Mouse (Mus musculus) bone marrow, adult 2 months (tissue): Measurements from ENCODE around the gene Rbm4b.

Experiments
- CTCF ChIP-seq: fragments of 200-500 bp; IDR thresholded peaks from 2 replicates; pipeline ENCODE4 v1.5.1; 2011; ENCODE audit warnings: low read length, control low read depth; ENCODE audit not compliant: control insufficient read depth, insufficient read depth
- POLR2A ChIP-seq: fragments of 200-500 bp; IDR thresholded peaks from 2 replicates; pipeline ENCODE4 v1.6.1; 2011; ENCODE audit warnings: low read depth, mild to moderate bottlenecking, control low read depth, low read length, borderline replicate concordance; ENCODE audit not compliant: control insufficient read depth

DNA sequence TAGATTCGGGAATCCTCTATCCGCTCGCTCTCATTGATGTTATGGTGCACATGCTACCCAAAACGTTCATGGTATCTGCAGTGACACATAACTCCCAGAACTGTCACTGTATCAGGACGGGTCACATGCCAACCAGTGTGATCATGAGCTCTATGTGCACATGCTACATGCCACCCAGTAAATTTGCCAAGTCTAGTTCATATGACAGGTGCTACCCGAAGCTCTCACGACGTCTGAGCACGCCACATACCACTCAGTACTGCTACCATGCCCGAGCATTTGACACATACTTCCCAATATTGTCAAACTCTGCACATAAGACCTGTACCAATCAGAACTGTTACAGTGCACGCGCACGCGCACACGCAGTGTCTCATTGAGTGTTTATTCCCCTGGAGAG is 36.2 kb upstream of the Rbm4b start:
- TF ChIP-seq CTCF: no peak
- no peak for TF ChIP-seq POLR2A
